Mouse (Mus musculus): ENCODE data around the gene Col1a1.

GRCm38 (mm10) chr11:94967419-94967818 lies 31.4 kb downstream of the Col1a1 start, which contains the start of gene Hils1:
- TF ChIP-seq POLR2A (IDR thresholded peaks at IDR 0.05; ENCODE audit: low read depth, low read length) (no peak), CTCF (IDR thresholded peaks at IDR 0.05; ENCODE audit: borderline replicate concordance, insufficient read depth, low read length) (no peak)

All from embryonic fibroblast, embryonic 13.5 days (primary cell).